In the genomic region with DNA sequence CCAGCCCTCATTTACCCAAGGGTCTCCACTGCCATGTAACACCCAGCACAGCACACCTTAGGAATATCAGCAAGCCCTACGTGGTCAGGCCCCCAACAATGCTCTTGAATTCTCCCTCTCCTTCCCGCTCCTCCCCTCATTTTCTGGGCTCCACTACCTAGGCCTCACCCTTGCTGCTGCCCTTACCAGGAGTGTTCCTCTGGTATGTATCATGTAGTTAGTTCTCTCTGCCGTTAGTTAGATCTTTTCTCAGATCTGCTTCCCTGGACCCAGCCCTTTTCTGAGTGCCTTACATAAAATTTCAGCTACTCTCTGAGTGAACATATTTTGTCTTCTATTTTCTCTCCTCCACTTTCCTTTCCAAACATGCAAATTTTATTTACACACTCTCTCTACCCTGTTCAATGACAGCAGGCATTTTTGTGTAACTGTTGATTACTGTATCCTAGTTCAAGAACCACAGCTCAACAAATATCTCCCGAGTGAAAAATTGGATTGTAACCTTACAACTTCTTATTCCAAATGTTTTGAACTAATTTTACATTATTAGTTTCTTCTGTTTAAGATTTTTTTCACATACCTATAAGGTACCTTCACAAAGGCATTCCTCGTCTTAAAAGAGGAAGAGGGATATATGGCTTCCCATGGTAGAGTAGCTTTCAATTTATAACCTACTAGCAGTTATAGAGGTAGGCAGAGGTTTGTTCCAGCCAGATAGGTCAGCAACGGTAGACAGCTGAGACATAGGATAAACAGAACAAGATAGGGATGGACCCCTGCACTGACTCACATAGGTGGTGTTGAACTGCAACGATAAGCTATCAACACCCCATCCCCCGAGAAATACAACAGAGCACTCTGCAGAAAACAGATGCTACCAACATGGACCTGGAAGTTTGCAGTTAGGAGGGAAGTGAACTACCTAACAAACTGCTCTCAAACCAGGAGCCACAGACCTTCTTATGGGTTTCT, we compare ENCODE assay signal across 32 mouse cellular contexts.
A peak's percentile ranks its signal among the peaks of the same experiment; 100 is the strongest.
DNase-seq lines count a peak whose midpoint lies in the region; ATAC-seq and TF ChIP-seq lines count a peak whose summit lies in the region.
"Had no signal": no experiment of that assay in that cellular context is flagged by ENCODE, and none has a peak within 500 bp of the region (broad histone marks: within the 10 kb centered on the region; RNA-seq: fewer than 3 reads in every experiment).

No protein-coding gene starts in this region.

- no peak overlapping the region for H3K27ac ChIP-seq in stomach, embryonic 14.5 days (ENCODE audit: low read length)
- no peak overlapping the region for H3K27ac ChIP-seq in stomach, postnatal 0 days (replicated peaks)
- peak overlapping the region; percentile 74 for H3K27ac ChIP-seq in liver, embryonic 12.5 days
- H3K27ac ChIP-seq in liver, postnatal 0 days (ENCODE audit: low read depth), result no peak overlapping the region
- H3K27ac ChIP-seq: embryonic facial prominence, embryonic 12.5 days; forebrain, embryonic 10.5 days; gastrocnemius, adult 2 months; heart, embryonic 13.5 days; hindbrain, embryonic 15.5 days; kidney, postnatal 0 days; lung, embryonic 15.5 days; midbrain, embryonic 15.5 days; neural tube, embryonic 15.5 days had no signal

- no peak for TF ChIP-seq EP300 in stomach, postnatal 0 days (optimal IDR thresholded peaks at IDR 0.05)
- peak; percentile 88 for TF ChIP-seq EP300 in liver, postnatal 0 days (IDR thresholded peaks at IDR 0.05; ENCODE audit: low read depth)

- H3K36me3 ChIP-seq in stomach, embryonic 14.5 days (ENCODE audit: control insufficient read depth, insufficient read depth, low read length), result no peaks in the 10 kb centered on the region
- H3K36me3 ChIP-seq in stomach, postnatal 0 days (ENCODE audit: control insufficient read depth, insufficient read depth, low read length), result no peaks in the 10 kb centered on the region
- H3K36me3 ChIP-seq in liver, embryonic 12.5 days, result no peaks in the 10 kb centered on the region
- no peaks in the 10 kb centered on the region for H3K36me3 ChIP-seq in liver, postnatal 0 days (replicated peaks; ENCODE audit: insufficient read depth, low read length)
- H3K36me3 ChIP-seq: embryonic facial prominence, embryonic 12.5 days; forebrain, embryonic 10.5 days; heart, embryonic 13.5 days; hindbrain, embryonic 15.5 days; lung, embryonic 15.5 days; midbrain, embryonic 15.5 days; neural tube, embryonic 15.5 days had no signal

- H3K4me1 ChIP-seq in stomach, embryonic 14.5 days (ENCODE audit: control insufficient read depth, insufficient read depth, low read length), result no peaks in the 10 kb centered on the region
- no peaks in the 10 kb centered on the region for H3K4me1 ChIP-seq in stomach, postnatal 0 days (replicated peaks; ENCODE audit: control insufficient read depth, insufficient read depth)
- H3K4me1 ChIP-seq in liver, embryonic 12.5 days, result peaks cover 39% of the 10 kb centered on the region
- H3K4me1 ChIP-seq in liver, postnatal 0 days (ENCODE audit: insufficient read depth), result no peaks in the 10 kb centered on the region; the same call in 1 of the 2 replicates
- H3K4me1 ChIP-seq: embryonic facial prominence, embryonic 12.5 days; forebrain, embryonic 10.5 days; hindbrain, embryonic 15.5 days; lung, embryonic 15.5 days; megakaryocyte, embryonic 14.5 days; midbrain, embryonic 15.5 days; neural tube, embryonic 15.5 days had no signal

- H3K4me3 ChIP-seq in stomach, embryonic 14.5 days (ENCODE audit: low read depth, low read length), result no peak overlapping the region
- no peak overlapping the region for H3K4me3 ChIP-seq in stomach, postnatal 0 days (ENCODE audit: low read depth, low read length)
- no peak overlapping the region for H3K4me3 ChIP-seq in liver, embryonic 12.5 days
- no peak overlapping the region for H3K4me3 ChIP-seq in liver, postnatal 0 days (ENCODE audit: low read depth, low read length)
- H3K4me3 ChIP-seq: embryonic facial prominence, embryonic 12.5 days; forebrain, embryonic 10.5 days; gastrocnemius, adult 2 months; heart, embryonic 13.5 days; hindbrain, embryonic 15.5 days; lung, embryonic 15.5 days; megakaryocyte, embryonic 14.5 days; midbrain, embryonic 15.5 days; neural tube, embryonic 15.5 days had no signal

- no peak for TF ChIP-seq CTCF in stomach, postnatal 0 days (IDR thresholded peaks at IDR 0.05; ENCODE audit: low read depth)
- TF ChIP-seq CTCF in liver, postnatal 0 days (IDR thresholded peaks at IDR 0.05; ENCODE audit: low read depth), result no peak

- no peak overlapping the region for H3K9ac ChIP-seq in stomach, embryonic 14.5 days (replicated peaks; ENCODE audit: low read depth, low read length)
- no peak overlapping the region for H3K9ac ChIP-seq in stomach, postnatal 0 days (ENCODE audit: low read length)
- H3K9ac ChIP-seq in liver, embryonic 12.5 days, result 0 out of 2 replicates have a peak overlapping the region, but pooled peaks have one; percentile 17
- H3K9ac ChIP-seq in liver, postnatal 0 days (replicated peaks), result no peak overlapping the region
- H3K9ac ChIP-seq: embryonic facial prominence, embryonic 12.5 days; heart, embryonic 13.5 days; hindbrain, embryonic 15.5 days; lung, embryonic 15.5 days; midbrain, embryonic 15.5 days; neural tube, embryonic 15.5 days had no signal

- ATAC-seq in stomach, embryonic 14.5 days (ENCODE audit: insufficient number of reproducible peaks, insufficient read depth, low FRiP score, low read depth), result 0 out of 2 replicates have a peak, but pooled peaks have one; percentile 33
- no peak for ATAC-seq in stomach, postnatal 0 days (ENCODE audit: low FRiP score, low TSS enrichment)
- ATAC-seq in liver, embryonic 12.5 days, result peak; percentile 86
- ATAC-seq in liver, postnatal 0 days, result peak; percentile 55
- ATAC-seq: CD4-positive, CD25-positive, alpha-beta regulatory T cell, adult 4 months; forebrain, embryonic 16.5 days; inflammation-experienced regulatory T-cells, adult 6 months; midbrain, embryonic 15.5 days had no signal

- 76% methylated on average over 8 of the region's 8 CpGs for WGBS in stomach, embryonic 14.5 days
- WGBS in stomach, postnatal 0 days, result 78% methylated on average over 8 of the region's 8 CpGs
- 35% methylated on average over 8 of the region's 8 CpGs for WGBS in liver, embryonic 12.5 days (ENCODE audit: insufficient replicate concordance)
- 56% methylated on average over 8 of the region's 8 CpGs for WGBS in liver, postnatal 0 days (ENCODE audit: insufficient replicate concordance)

- H3K9me3 ChIP-seq in stomach, embryonic 14.5 days (ENCODE audit: control insufficient read depth, low read depth, low read length), result no peaks in the 10 kb centered on the region
- no peaks in the 10 kb centered on the region for H3K9me3 ChIP-seq in stomach, postnatal 0 days (ENCODE audit: control insufficient read depth, low read length)
- H3K9me3 ChIP-seq in liver, embryonic 12.5 days (replicated peaks), result no peaks in the 10 kb centered on the region
- H3K9me3 ChIP-seq in liver, postnatal 0 days (ENCODE audit: low read length), result no peaks in the 10 kb centered on the region
- H3K9me3 ChIP-seq: embryonic facial prominence, embryonic 12.5 days; forebrain, embryonic 10.5 days; heart, embryonic 13.5 days; hindbrain, embryonic 15.5 days; lung, embryonic 15.5 days; megakaryocyte, embryonic 14.5 days; midbrain, embryonic 15.5 days; neural tube, embryonic 15.5 days had no signal

- no peaks in the 10 kb centered on the region for H3K27me3 ChIP-seq in stomach, embryonic 14.5 days (ENCODE audit: control insufficient read depth, insufficient read depth, low read length)
- H3K27me3 ChIP-seq in stomach, postnatal 0 days (ENCODE audit: control insufficient read depth, insufficient read depth, low read length), result no peaks in the 10 kb centered on the region
- no peaks in the 10 kb centered on the region for H3K27me3 ChIP-seq in liver, embryonic 12.5 days (replicated peaks)
- no peaks in the 10 kb centered on the region for H3K27me3 ChIP-seq in liver, postnatal 0 days (ENCODE audit: insufficient read depth, low read length)
- H3K27me3 ChIP-seq: embryonic facial prominence, embryonic 12.5 days; heart, embryonic 13.5 days; hindbrain, embryonic 15.5 days; lung, embryonic 15.5 days; megakaryocyte, embryonic 14.5 days; midbrain, embryonic 15.5 days; neural tube, embryonic 15.5 days had no signal

- DNase-seq in stomach, postnatal 0 days (ENCODE audit: low spot score), result no peak
- no peak for DNase-seq in liver, postnatal 0 days
- no peak for DNase-seq in embryo, embryonic 10.5 days (ENCODE audit: low spot score)
- DNase-seq in thymus, postnatal 4 days, result no peak
- DNase-seq in retina, embryonic 14.5 days (ENCODE audit: low spot score), result no peak
- DNase-seq: adrenal gland, postnatal 10 days; cerebellum, adult 9-10 months; cerebellum, postnatal 36 days; embryo, embryonic 11 days; gastrocnemius, adult 2 months; gastrocnemius, postnatal 36 days; heart, postnatal 10 days; kidney, adult 18-20 months; kidney, postnatal 4 days; left cerebral cortex, postnatal 4 days; lung, postnatal 36 days; right cerebral cortex, postnatal 25 days; thymus, postnatal 14 days had no signal

- no peak overlapping the region for H3K4me2 ChIP-seq in stomach, embryonic 14.5 days (replicated peaks; ENCODE audit: low read depth, low read length)
- no peak overlapping the region for H3K4me2 ChIP-seq in stomach, postnatal 0 days (replicated peaks; ENCODE audit: low read depth)
- H3K4me2 ChIP-seq in liver, embryonic 12.5 days, result peak overlapping the region; percentile 38
- H3K4me2 ChIP-seq in liver, postnatal 0 days (ENCODE audit: low read depth, low read length), result no peak overlapping the region
- H3K4me2 ChIP-seq: embryonic facial prominence, embryonic 12.5 days; heart, embryonic 13.5 days; hindbrain, embryonic 15.5 days; lung, embryonic 15.5 days; midbrain, embryonic 15.5 days; neural tube, embryonic 15.5 days had no signal
